Mouse (Mus musculus): ENCODE measurements around the gene Cds2.
"Not testable (repeated sequence)": the region's sequence is repeated elsewhere in the genome, so short reads cannot be mapped to it uniquely, and the experiment has no call there.

Cds2 gene

DNA sequence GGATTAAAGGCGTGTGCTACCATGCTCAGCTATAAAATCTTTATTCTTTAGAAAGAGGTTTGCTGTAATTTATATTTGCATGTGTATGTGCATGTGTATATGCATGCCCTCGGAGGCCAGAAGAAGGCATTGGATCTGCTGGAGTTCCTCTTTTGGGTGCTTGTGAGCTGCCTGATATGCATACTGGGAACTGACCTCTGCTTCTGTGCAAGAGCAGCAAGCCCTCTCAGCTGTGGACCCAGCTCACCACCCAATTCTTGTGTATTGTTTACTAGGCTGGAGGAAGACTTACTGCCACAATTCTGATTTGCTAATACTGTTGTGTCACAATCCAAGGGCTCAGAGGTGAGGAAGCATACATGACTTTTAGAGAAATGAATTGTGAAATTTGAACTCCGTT, 3.1 kb downstream of the Cds2 start:
- no peak for DNase-seq (ENCODE audit: extremely low spot score)

DNA sequence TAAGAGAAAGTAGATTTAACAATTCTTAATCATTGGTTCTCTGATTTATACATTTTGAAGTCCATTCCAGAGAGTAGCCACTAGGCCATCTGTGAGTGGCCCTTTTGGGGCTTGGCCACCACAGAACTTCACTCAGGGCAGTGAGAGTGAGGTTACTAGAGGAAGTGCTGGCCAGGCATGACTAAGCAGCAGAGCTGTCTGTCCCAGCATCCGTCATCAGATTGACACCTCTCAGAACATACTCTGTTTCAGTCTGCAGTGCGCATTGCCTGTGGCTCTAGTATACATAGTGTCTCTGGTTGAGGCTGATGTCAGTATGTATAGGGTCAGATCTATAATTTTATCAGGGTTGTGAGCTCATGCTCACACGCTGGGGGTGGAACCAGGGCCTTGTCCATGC, 6.3 kb downstream of the Cds2 start:
- no peak for DNase-seq (ENCODE audit: extremely low spot score)

DNA sequence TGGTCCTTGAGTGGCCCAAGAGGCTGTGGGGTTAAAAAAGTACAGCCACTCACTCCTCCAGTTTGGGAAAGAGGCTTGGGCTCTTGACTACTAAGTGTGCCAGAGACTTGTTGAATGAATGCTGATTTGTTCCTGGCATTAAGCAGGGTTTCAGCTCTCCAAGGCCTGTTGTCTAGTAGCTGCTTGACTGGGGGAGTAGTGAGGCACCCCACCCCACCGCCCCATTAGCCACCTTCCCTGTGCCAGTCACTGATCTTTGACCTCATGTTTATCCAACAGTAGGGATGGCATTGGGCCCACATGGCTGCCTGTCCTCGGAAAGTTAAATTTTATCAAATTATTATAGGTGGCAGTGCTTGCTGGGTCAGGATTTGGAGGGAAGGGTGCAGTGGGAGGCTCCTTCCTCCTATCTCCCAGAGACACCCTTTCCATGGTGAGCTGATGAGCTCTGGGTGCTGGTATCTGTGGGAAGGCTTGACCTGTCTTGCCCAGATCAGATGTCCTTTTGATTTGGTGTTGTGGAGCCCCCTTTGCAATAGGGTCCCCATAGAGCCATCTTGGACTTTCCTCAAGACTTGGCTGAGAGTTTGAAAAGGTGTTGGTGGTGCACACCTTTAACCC, 7.5 kb downstream of the Cds2 start:
- no peak for DNase-seq (ENCODE audit: extremely low spot score)

DNA sequence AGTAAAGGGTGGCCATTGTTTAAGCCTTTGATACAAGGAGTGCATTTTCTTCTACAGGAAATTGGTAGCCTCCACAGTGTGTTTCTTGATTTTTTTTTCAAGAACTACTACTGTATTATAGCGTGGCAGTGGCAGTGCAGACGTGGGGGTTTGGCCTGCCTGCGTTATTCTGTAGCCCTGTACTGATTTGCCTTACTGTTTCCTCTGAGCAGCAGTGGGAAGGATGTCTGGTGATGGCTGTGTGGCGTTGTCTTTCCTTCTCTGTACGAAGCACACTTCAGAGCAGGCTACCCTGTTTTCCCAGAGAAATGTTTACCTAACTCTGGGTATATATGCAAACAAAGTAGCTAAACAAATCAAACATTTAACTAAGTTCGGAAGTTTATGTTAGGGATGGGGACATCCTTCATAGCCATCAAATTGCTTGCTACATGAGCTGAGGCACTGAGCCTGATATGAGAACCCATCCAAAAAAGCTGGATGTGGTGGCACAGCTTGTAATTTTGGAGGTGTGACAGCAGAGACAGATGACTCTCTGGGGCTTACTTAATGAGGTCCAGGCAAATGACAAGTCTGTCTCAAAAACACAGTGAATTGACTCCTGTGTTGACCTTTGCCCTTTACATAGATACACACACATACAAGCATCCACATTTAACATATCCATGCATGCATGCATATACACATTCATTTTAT, 9.9 kb downstream of the Cds2 start:
- DNase-seq (ENCODE audit: extremely low spot score), result no peak

DNA sequence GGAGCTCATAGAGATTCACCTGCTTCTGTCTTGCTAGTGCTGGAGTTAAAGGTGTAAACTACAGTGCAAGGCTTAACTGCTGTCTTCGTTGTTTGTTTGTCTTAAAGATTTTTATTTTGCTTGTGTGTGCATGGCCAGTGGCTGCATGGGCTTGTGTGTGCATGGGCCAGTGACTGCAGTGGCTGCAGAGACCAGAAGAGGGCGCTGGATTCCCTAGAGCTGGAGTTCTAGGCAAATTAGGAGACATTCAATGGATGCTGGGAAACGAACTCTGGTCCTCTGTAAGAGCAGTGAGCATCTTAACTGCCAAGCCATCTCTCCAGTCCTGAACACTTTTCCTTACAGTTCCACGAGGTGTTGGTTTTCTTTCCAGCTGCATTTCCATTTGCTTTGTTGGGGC, 12.6 kb downstream of the Cds2 start:
- DNase-seq (ENCODE audit: extremely low spot score), result no peak

DNA sequence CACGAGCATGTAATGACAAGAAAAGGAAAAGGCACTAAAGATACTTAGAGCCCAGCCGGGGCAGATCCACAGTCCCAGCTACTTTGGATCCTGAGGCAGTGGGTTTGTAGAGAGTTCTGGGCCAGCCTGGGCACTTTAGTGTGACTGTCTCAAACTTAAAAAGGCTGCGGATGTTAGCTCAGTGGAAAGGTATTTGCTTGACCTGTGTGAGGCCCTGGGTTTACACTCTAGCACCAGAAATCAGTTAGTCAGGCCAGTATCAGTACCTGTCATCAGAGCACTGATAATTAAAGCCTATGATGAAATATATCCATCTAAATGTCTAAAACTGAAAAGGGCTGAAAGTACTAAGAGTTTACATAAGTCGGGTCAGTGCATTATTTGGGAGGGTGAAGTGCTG, 13.3 kb downstream of the Cds2 start:
- no peak for DNase-seq (ENCODE audit: extremely low spot score)

DNA sequence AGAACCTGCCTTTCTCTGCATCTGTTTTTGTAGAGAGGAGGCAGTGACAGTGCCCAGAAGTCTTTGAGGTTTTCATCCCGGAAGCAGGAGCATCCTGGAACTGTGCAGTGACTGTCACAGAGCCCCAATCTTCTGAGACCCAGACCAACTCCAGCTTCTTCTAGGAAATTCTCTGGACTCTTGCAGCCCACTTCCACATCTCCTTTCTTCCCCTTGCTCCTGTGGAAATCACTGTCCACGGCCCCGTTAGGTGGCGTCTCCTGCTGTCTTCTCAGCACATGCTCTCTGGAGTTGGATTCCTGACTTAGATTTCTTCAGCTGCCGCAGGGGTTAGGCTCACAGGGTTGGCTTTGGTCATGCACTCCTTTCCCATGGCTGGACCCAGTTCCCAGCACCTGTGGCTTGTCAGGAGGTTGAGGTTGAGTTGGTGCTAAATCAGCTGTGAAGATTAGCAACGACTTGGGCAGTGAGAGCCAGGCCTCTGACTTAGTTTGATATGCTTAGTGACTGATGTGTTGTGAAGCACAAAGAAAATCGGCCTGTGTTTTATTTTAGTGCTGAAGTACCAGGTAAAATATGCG, 15.4 kb downstream of the Cds2 start:
- DNase-seq (ENCODE audit: extremely low spot score), result no peak

DNA sequence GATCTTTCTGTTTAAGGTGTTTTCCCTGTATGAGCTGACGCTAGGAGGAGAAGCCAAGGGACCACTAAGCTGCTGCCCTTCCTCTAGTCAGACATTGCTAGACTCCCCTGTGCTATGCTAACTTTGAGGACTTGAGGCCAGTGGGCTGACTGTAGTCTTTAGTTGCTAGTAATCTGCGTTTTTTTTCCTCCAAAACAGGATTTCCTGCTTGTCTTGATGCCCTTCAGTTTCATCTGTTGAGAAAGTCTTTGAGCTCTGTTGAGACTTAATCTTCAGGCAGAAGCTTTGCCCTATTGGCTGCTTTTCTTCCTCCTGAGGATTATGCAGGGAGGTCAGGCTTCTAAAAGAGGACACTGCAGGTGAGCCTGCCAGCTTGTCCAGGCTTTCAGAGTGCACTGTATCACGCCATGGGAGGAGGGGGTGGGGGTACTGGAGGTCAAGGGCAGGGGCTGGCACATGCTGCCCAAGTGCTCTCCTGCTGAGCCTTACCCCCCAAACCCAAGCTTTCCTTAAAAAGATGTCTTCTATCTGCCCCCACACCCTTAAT, 16.5 kb downstream of the Cds2 start:
- no peak for DNase-seq (ENCODE audit: extremely low spot score)

DNA sequence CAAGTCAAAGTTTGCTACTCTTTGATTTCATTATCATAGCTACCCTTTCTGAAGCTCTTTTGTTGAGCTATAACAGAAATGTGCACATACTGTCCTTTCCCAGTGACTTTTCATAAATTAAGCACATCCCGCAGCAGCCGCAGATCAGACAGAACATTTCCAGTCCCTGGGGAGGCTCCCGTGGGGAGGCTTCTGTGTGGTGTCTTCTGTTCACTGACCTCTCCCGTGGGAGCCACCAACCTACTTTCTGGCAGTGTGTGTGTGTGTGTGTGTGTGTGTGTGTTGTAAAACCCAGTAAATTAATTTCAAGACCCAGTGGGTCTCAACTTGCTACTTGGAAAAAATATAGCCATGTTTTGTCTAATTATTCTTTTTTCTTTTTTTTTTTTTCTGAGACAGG, 17.0 kb downstream of the Cds2 start:
- DNase-seq (ENCODE audit: extremely low spot score), result no peak

DNA sequence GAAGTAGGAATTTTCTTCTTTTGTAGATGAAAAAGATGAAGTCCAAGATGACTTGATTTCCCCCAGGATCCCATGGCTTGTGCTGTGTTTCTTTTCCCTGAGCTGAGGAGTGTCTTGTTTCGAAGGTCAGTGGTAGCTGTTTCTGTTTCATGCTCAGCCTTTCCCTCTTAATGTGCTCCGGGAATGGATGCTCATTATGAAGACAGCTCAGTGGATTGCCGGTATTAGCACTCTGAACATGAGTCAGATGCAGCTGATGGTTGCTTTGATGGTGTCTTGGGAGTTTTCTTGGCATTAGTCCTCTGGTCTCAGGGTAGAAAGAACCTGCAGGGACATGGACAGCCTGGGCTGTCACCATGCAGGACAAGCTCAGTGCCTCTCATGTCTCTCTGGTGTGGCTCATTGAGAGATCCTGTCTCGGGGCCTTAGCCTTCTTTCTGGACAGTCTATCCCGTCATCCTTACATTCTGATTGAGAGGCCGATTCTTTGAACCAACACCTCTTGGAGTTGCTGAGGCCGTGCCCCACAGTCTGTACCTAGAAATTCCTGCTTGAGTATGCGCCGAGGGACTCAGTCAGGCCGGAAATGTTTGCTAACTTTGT, 17.7 kb downstream of the Cds2 start:
- DNase-seq (ENCODE audit: extremely low spot score), result no peak

DNA sequence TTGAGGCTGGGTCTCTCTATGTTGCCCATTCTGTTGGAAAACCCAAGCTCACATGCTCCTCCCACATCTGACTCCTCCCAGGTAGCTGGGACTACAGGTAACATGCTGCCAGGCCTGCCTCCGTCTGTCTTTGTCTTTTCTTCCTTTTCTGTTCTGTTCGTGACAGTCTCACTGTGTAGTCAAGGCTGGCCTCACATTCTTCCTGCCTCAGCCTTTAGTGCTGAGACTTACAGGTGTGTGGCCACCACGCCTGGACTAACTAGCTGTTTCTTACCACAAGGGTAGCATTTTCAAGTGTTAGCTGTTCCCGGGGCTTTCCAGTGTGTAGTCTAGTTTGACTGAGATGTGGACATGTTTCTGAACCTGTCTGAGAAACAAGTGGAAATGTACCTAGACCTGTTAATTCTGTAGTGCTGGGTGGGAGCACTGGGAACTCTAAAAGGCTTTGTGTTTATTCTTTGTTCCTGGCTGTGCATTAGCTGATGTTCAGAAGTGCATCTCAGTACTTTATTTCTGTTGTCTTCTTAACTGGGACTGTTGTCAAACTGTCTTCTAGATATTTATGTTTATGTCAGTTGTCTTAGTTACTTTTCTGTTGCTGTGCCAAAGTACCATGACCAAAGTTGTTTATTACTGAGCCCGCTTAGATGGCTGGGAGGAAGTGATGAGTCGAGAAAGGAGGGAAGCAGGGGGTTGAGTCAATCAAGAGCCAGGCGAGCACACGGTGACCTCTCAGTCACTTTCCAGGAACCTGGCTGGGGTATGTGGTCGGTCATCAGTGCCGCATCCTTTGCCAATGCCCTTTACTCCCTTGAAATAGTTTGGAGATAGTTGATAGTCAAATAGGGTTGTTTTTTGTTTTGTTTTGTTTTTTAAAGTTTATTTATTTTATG, 18.9 kb downstream of the Cds2 start:
- no peak for DNase-seq (ENCODE audit: extremely low spot score)

DNA sequence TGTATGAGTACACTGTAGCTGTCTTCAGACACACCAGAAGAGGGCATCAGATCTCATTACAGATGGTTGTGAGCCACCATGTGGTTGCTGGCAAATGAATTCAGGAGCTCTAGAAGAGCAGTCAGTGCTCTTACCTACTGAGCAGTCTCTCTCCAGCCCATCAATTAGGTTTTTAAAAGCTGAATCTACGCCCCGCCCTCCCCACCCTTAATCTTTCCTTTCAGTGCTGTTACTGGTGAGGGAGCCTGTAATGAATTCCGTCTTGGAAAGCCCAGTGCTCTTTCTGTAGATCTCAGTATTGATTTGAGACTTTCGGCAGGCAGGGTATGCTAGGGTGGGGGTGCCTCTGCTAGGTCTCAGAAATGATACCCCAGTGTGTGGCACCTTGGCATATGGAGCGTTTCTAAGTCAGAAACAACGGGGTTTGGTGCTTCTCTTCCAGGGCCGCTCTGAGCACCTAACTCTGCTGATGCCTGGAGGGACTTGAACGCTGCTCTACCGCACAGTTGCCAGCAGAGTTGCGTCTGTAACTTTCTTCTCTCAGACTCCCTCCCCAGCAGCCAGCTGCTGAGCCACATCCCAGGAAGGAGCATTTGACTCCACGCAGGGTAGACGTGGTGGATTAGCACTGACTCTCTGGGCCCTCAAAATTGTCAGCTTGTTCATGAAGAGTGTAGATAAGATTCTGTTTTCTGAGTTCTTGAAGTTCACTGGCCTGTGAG, 19.7 kb downstream of the Cds2 start:
- no peak for DNase-seq (ENCODE audit: extremely low spot score)

DNA sequence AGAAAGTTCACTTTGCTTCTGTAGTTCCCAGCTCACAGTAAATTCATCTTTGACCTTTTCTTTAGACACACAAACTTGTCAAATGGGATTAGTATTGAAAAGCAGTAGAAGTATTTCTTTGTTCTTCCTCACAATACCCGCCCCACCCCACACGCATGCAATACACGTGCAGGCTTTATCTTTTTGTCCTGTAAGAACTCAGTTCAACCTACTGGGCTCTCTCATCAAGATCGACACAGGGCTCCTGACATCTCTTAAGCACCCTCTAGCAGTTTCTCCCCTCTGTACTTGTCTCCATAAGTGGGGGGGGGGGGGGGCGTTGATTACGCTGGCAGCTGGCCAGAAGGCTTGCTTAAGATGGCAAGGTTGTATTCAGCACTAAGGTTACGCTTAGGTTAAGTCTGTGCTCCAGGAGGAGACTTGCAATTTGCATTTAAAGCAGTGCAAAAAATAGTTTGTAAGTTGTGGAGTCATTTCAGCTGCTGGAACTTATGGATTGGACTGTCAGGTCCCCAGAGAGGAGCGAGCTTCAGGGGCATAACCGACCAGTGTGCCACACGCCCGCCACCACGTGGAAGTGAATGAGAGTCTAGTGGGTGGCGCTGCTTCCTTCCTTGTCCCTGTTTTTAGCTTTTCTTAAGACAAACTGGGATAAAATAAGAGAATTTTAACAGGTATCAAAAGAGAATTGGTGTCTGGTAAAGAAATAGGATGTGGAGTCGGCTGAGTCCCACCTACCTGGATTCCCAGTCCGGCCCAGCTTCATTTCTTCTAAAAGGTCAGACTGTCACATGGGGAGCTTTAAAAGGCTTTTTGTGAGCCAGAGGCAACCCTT, 20.5 kb downstream of the Cds2 start:
- no peak for DNase-seq (ENCODE audit: extremely low spot score)

DNA sequence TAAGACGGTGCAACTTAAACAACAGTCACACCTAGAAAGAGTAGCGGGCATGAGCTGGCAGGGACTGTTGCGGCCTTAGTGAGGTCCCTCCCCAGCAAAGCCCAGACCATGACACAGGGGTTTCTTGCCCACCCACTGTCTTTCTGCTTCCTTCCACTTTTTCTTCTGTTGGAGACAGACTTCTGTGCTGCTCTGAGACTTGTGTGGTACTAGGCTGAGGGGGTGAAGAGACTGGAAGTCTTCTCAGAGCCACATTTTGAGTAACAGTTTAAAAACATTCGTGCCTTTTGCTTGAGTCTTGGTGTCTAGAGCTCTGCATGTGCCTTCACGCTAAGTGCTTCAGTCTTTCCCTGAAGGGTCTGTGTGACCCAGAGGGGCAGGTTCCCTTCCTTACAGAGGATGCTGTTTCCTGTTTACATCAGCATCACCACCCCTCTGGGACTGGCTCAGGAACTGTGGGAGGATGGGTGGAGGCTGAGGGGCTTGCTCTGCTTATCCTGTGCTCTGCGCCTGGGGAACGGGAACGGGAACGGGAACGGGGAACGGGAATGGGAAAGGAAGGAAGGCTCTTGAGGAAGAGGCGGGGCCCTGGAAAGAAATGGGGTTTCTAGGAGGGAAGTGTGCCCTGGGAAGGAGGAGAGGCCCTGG, 21.7 kb downstream of the Cds2 start:
- no peak for DNase-seq (ENCODE audit: extremely low spot score)

DNA sequence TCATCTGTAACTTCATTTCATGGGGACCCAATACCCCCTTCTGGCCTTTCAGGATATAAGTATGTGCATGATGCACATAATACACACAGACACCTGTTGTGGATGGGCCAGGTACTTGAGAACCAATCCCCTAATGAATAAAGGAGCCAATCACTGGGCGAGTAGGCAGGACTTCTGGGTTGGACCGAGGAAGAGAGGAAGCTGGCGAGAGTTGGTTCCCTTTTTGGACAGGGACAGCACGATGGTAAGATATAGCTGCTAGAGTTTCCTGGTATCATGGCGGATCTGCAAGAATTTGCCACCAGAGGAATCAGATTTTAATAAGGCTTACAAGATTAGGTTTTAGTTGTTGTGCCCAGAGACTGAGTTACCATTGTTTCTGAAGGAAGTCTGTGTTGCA, 22.8 kb downstream of the Cds2 start:
- DNase-seq (ENCODE audit: extremely low spot score), result not testable (repeated sequence)

DNA sequence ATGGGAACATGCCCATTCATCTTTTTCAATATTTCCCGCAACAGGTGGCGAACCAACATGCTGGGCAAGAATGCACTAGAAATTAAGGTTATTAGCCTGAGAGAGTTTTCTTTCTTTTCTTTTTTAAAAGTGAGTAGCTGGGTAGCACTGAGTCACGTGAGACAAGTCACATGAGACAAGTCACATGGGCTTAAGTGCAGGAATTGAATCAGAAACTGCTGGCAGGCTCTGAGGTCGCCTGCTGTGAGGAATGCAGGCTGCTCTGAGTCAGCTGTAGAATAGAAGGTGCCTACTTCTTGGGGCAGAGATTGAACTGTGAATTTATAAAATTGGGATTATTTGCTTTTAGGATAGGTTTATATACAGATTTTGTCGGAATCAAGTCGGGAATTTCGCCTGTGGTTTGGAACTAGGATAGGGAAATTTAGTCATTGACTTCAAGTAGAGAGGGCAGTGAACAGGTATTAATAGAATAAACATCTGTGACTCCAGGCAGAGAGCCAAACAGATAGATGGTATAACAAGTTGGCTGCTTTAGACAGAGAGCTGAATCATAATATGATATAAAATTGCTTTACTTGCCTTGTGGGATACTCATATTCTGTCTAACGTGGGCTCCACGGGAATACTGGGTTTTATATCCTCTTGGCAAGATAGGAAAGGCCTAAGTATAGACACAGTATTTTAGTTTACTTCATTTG, 23.6 kb downstream of the Cds2 start:
- no peak for DNase-seq (ENCODE audit: extremely low spot score)

DNA sequence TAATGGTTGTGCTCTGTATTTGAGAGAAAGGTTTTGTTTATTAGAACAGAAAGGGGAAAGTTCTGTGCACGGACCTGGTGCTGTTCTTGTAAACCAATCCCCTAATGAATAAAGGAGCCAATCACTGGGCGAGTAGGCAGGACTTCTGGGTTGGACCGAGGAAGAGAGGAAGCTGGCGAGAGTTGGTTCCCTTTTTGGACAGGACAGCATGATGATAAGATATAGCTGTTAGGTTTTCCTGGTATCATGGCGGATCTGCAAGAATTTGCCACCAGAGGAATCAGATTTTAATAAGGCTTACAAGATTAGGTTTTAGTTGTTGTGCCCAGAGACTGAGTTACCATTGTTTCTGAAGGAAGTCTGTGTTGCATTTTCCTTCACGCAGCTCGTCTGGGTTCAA, 26.3 kb downstream of the Cds2 start:
- DNase-seq (ENCODE audit: extremely low spot score), result not testable (repeated sequence)

DNA sequence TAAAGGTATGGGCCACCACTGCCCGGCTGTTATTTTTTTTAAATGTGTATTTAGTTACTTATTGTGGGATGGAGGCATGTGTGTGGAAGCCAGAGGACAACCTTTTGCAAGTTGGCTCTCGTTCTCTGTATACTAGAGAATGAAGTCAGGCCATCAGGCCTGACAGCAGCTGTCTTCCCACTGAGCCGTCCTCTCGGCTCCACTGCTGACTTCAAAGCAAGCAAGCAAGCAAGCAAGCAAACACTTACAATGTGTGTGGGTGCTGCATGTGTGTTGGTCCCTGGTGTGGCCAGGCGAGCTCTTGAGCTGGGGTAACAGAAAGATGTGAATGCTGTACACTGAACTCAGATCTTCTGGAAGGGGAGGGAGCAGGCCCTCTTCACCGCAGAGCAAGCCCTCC, 27.9 kb downstream of the Cds2 start:
- no peak for DNase-seq (ENCODE audit: extremely low spot score)

DNA sequence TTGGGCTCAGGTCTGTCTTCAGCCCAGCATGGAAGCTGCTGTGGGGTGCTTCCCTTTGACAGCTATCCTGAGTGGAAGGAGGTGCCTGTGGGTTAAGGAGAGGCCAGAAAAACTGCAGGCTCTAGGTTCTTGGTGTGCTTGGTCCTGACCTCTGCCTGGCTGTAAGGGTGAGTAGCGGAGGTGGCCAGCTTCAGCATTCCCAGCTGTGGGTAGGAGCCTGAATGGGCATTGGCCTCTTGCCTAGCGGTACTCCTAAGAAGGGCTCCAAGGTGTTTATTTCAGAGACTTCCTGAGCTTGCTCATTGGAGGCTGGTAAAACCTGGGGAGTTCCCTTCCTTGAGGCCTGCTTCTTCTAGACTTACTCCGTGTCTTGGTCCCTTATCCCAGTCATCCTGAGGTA, 28.3 kb downstream of the Cds2 start:
- DNase-seq (ENCODE audit: extremely low spot score), result no peak
